Mouse (Mus musculus): ENCODE results near the gene Coq6. TPM values are rescaled to one million over a fixed set of nuclear protein-coding genes. Genes with fewer than 3 reads are reported as not detected.

The Coq6 gene
- polyA plus RNA-seq, 1 experiment = 70.5 TPM

DNA sequence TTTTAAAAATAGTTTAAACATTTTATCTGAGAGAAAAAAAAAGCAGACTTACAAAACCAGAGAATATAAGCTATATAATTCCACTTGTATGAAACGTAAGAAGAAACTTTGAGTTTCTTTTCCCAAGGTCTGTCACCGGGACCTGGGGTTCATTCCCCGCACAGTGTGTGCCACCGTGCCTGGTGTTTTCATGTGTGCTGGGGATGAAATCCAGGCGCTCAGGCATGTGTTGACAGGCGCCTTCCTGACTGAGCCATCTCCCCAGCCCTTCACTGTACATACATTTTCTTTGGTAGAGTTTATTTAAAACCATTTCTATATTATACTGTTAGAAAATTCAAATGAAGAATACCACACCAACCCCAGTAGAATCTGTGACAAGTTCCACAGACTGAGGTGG is 28.9 kb downstream of the Coq6 start:
- peaks cover 11% of the 10 kb centered on the region for H3K4me1 ChIP-seq (replicated peaks; ENCODE audit: control insufficient read depth, insufficient read depth, low read length)
- no peak for DNase-seq
- H3K27me3 ChIP-seq (ENCODE audit: control insufficient read depth, insufficient read depth, low read length) = no peaks in the 10 kb centered on the region
- H3K36me3 ChIP-seq (ENCODE audit: control insufficient read depth, insufficient read depth, low read length) = peaks cover 44% of the 10 kb centered on the region
- 95% methylated on average over 6 of the region's 6 CpGs for WGBS
- TF ChIP-seq POLR2A (IDR thresholded peaks at IDR 0.05; ENCODE audit: control insufficient read depth, extremely low read depth, insufficient read depth, low read length, poor library complexity) (no peak), CTCF (IDR thresholded peaks at IDR 0.05; ENCODE audit: borderline replicate concordance, control insufficient read depth, extremely low read depth, insufficient read depth, low read length, poor library complexity) (no peak)
- no peak overlapping the region for H3K27ac ChIP-seq (ENCODE audit: control insufficient read depth, insufficient read depth, low read length)
- no peak overlapping the region for H3K4me3 ChIP-seq (ENCODE audit: control insufficient read depth, insufficient read depth, low read length)

DNA sequence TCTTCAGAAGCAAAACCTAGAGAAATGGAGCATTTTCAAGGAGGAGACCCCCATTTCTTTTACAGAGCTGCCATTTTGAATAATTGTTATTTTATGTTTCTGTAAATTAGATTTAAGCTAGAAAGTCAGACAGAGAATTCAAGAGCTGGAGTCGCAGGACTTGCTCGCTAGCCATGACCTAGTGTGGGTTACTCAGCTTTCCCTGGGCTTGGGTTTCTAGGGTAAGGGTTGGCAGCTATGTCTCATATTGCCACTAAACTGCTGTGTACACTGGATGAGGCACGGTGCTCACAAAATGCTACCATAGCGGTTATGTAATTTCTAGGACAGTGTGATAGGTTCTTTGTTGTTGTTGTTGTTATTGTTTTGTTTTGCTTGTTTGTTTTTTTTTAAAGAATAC is 31.2 kb downstream of the Coq6 start:
- no peak for TF ChIP-seq POLR2A (IDR thresholded peaks at IDR 0.05; ENCODE audit: control insufficient read depth, extremely low read depth, insufficient read depth, low read length, poor library complexity)
- TF ChIP-seq CTCF (IDR thresholded peaks at IDR 0.05; ENCODE audit: borderline replicate concordance, control insufficient read depth, extremely low read depth, insufficient read depth, low read length, poor library complexity) = no peak
- 97% methylated on average over 4 of the region's 4 CpGs for WGBS
- peaks cover 39% of the 10 kb centered on the region for H3K36me3 ChIP-seq (ENCODE audit: control insufficient read depth, insufficient read depth, low read length)
- H3K27ac ChIP-seq (ENCODE audit: control insufficient read depth, insufficient read depth, low read length) = no peak overlapping the region
- peaks cover 11% of the 10 kb centered on the region for H3K4me1 ChIP-seq (replicated peaks; ENCODE audit: control insufficient read depth, insufficient read depth, low read length)
- DNase-seq = no peak
- H3K4me3 ChIP-seq (ENCODE audit: control insufficient read depth, insufficient read depth, low read length) = no peak overlapping the region
- H3K27me3 ChIP-seq (ENCODE audit: control insufficient read depth, insufficient read depth, low read length) = no peaks in the 10 kb centered on the region

DNA sequence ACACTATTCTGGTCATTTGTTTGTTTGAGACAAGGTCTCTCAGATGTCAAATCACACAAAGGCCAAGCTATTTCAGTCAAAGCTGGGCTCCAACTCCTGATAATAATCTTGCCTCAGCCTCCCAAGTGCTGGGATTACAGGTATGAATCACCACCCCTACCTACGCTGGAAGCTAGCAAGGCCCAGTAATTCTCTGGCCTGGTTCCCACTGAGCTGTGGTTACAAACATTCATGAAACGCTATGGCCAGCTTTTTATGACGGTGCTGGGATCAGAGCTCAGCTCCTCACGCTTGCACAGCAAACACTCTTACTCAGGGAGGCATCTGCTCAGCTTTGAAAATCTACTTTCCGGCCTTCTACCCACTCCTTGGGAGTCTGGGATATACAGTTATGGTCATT is 32.4 kb downstream of the Coq6 start:
- Histone ChIP-seq H3K4me3 (ENCODE audit: control insufficient read depth, insufficient read depth, low read length) (no peak overlapping the region), H3K27ac (ENCODE audit: control insufficient read depth, insufficient read depth, low read length) (no peak overlapping the region), H3K27me3 (ENCODE audit: control insufficient read depth, insufficient read depth, low read length) (no peaks in the 10 kb centered on the region), H3K36me3 (ENCODE audit: control insufficient read depth, insufficient read depth, low read length) (peaks cover 39% of the 10 kb centered on the region), H3K4me1 (replicated peaks; ENCODE audit: control insufficient read depth, insufficient read depth, low read length) (peaks cover 5% of the 10 kb centered on the region)
- WGBS = 98% methylated on average over 5 of the region's 5 CpGs
- no peak for TF ChIP-seq CTCF (IDR thresholded peaks at IDR 0.05; ENCODE audit: borderline replicate concordance, control insufficient read depth, extremely low read depth, insufficient read depth, low read length, poor library complexity)
- no peak for TF ChIP-seq POLR2A (IDR thresholded peaks at IDR 0.05; ENCODE audit: control insufficient read depth, extremely low read depth, insufficient read depth, low read length, poor library complexity)
- DNase-seq = no peak

DNA sequence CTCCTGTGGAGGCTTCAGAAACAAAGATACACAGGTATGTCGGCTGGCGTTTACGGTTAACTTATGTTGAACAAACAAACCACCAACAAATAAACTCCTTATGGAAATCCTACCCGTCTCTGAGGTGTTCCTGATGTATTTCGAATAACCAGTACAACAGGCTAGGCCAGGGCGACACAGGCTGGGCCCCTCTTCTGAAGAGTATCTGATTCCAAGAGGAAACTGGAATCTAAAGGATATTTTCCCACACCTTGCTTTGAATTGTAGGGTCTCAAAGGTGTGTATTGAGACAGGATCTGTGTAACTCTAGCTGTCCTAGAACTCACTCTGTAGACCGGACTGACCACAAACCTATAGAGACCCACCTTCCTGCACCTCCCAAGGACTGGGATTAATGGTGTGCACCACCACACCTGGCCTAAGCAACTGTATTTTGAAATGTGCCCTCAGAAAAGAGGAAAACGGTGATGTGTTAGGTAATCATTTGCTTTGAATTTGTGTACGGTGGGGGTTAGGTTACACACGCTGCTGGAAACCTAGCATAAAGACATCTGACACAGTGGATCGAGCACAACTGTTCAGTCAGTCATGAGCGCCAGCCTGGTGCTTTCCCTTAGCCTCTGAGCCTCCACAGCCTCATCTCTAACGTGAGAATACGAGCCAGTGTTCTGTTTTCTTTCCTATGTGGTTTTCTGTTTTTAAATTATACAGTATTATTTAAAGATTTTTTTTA is 35.7 kb downstream of the Coq6 start:
- Histone ChIP-seq H3K4me3 (ENCODE audit: control insufficient read depth, insufficient read depth, low read length) (no peak overlapping the region), H3K36me3 (ENCODE audit: control insufficient read depth, insufficient read depth, low read length) (peaks cover 35% of the 10 kb centered on the region), H3K27me3 (ENCODE audit: control insufficient read depth, insufficient read depth, low read length) (no peaks in the 10 kb centered on the region), H3K27ac (ENCODE audit: control insufficient read depth, insufficient read depth, low read length) (no peak overlapping the region), H3K4me1 (replicated peaks; ENCODE audit: control insufficient read depth, insufficient read depth, low read length) (no peaks in the 10 kb centered on the region)
- DNase-seq = no peak
- WGBS = 93% methylated on average over 14 of the region's 14 CpGs
- TF ChIP-seq CTCF (IDR thresholded peaks at IDR 0.05; ENCODE audit: borderline replicate concordance, control insufficient read depth, extremely low read depth, insufficient read depth, low read length, poor library complexity) (no peak), POLR2A (IDR thresholded peaks at IDR 0.05; ENCODE audit: control insufficient read depth, extremely low read depth, insufficient read depth, low read length, poor library complexity) (no peak)

DNA sequence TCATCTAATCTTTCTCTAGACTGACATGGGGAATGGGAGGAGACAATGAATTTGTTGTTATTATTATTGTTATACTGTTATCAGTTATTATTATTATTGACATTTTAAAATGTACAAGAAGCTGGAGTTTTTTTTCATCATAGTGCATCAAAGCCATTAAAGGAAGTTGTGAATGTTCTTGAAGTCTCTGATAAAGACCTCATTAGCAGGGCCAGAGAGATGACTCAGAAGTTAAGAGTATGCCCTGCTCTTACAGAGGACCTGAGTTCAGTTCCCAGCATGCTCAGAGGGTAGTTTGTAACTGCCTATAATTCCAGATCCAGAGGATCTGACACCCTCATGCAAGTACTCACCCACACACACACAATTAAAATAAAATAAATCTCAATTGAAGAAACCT is 36.2 kb downstream of the Coq6 start:
- Histone ChIP-seq H3K36me3 (ENCODE audit: control insufficient read depth, insufficient read depth, low read length) (peaks cover 31% of the 10 kb centered on the region), H3K4me1 (replicated peaks; ENCODE audit: control insufficient read depth, insufficient read depth, low read length) (no peaks in the 10 kb centered on the region), H3K27ac (ENCODE audit: control insufficient read depth, insufficient read depth, low read length) (no peak overlapping the region), H3K4me3 (ENCODE audit: control insufficient read depth, insufficient read depth, low read length) (no peak overlapping the region), H3K27me3 (ENCODE audit: control insufficient read depth, insufficient read depth, low read length) (no peaks in the 10 kb centered on the region)
- TF ChIP-seq POLR2A (IDR thresholded peaks at IDR 0.05; ENCODE audit: control insufficient read depth, extremely low read depth, insufficient read depth, low read length, poor library complexity) (no peak), CTCF (IDR thresholded peaks at IDR 0.05; ENCODE audit: borderline replicate concordance, control insufficient read depth, extremely low read depth, insufficient read depth, low read length, poor library complexity) (no peak)
- DNase-seq = no peak

DNA sequence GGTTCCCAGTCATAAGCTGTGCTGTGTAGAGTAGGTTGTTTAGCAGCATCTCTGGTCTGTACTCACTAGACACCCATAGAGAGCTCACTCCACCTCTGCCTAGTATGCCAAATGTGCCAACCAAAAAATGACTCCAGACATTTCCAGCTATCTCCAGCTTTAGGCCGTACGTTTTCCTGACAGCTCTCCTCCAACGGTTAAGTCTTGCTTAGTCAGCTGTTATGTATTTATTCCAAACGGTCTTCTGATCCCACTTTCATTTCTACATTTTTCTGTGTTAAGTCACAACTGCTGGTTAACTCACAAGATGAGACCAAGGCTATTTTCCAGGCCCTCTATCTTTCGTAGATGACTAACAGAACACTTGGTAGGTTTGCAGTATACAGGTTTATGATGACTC is 37.2 kb downstream of the Coq6 start:
- peaks cover 31% of the 10 kb centered on the region for H3K36me3 ChIP-seq (ENCODE audit: control insufficient read depth, insufficient read depth, low read length)
- H3K4me3 ChIP-seq (ENCODE audit: control insufficient read depth, insufficient read depth, low read length) = no peak overlapping the region
- WGBS = 94% methylated on average over 5 of the region's 5 CpGs
- no peaks in the 10 kb centered on the region for H3K27me3 ChIP-seq (ENCODE audit: control insufficient read depth, insufficient read depth, low read length)
- no peak for DNase-seq
- no peak overlapping the region for H3K27ac ChIP-seq (ENCODE audit: control insufficient read depth, insufficient read depth, low read length)
- H3K4me1 ChIP-seq (replicated peaks; ENCODE audit: control insufficient read depth, insufficient read depth, low read length) = no peaks in the 10 kb centered on the region
- TF ChIP-seq CTCF (IDR thresholded peaks at IDR 0.05; ENCODE audit: borderline replicate concordance, control insufficient read depth, extremely low read depth, insufficient read depth, low read length, poor library complexity) (no peak), POLR2A (IDR thresholded peaks at IDR 0.05; ENCODE audit: control insufficient read depth, extremely low read depth, insufficient read depth, low read length, poor library complexity) (no peak)

DNA sequence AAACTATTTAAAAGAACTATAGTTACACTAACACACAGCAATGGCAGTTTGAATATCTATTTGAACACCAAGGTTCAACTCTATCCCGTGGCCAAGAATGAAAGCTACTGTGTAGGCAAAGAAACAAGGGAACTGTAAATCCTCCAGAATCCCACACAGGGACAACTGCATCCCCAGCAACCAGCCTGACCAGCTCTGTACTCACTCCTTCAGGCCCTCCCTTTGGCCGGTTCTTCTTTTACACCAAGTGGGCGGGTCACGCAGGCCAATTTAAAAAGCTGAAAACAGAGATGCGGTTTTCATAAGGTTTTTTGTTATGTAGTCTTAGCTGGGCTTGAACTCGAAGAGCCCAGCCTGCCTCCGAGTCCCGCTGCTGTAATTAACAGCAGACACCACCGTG is 37.7 kb downstream of the Coq6 start:
- WGBS = 96% methylated on average over 9 of the region's 9 CpGs
- H3K27ac ChIP-seq (ENCODE audit: control insufficient read depth, insufficient read depth, low read length) = no peak overlapping the region
- DNase-seq = no peak

More for the DNA sequence above, 37.7 kb downstream of the Coq6 start:
- H3K36me3 ChIP-seq (ENCODE audit: control insufficient read depth, insufficient read depth, low read length) = peaks cover 26% of the 10 kb centered on the region
- TF ChIP-seq CTCF (IDR thresholded peaks at IDR 0.05; ENCODE audit: borderline replicate concordance, control insufficient read depth, extremely low read depth, insufficient read depth, low read length, poor library complexity) (no peak), POLR2A (IDR thresholded peaks at IDR 0.05; ENCODE audit: control insufficient read depth, extremely low read depth, insufficient read depth, low read length, poor library complexity) (no peak)
- H3K27me3 ChIP-seq (ENCODE audit: control insufficient read depth, insufficient read depth, low read length) = no peaks in the 10 kb centered on the region
- H3K4me1 ChIP-seq (replicated peaks; ENCODE audit: control insufficient read depth, insufficient read depth, low read length) = no peaks in the 10 kb centered on the region
- H3K4me3 ChIP-seq (ENCODE audit: control insufficient read depth, insufficient read depth, low read length) = no peak overlapping the region

All from thymus, adult 2 months (tissue).